Mouse (Mus musculus) brown adipose tissue, adult 24 weeks (tissue): ENCODE data around the gene Slc11a2. TPM values are rescaled to one million over a fixed set of nuclear protein-coding genes. Genes with fewer than 3 reads are reported as not detected.

Experiments used
- H3K27ac ChIP-seq: fragments of 200-500 bp; replicated peaks from 2 replicates; pipeline ENCODE4 v1.5.1; 2012; ENCODE audit warnings: low read depth, mild to moderate bottlenecking, low read length
- H3K4me1 ChIP-seq: fragments of 200-500 bp; 2 replicates; pipeline ENCODE4 v1.6.1; 2012; ENCODE audit warnings: low read length, mixed read lengths; ENCODE audit not compliant: control insufficient read depth, insufficient read depth, insufficient read length
- H3K4me3 ChIP-seq: fragments of 200-500 bp; 2 replicates; pipeline ENCODE4 v1.5.1; 2012; ENCODE audit warnings: low read depth, mild to moderate bottlenecking, low read length, moderate library complexity; ENCODE audit not compliant: insufficient read depth
- polyA plus RNA-seq: library from polyadenylated mRNA; stranded (reverse); fragments of >200 nt; gene quantifications from 2 replicates; pipeline ENCODE4 v1.2.4, GENCODE M21; 2012; ENCODE audit not compliant: missing spikeins, insufficient read depth, insufficient read length

Gene Slc11a2
- polyA plus RNA-seq = 14.2 and 24.7 TPM in 2 replicates

GRCm38 (mm10) chr15:100424396-100425122 is at the start of gene Slc11a2:
TSS of gene Slc11a2 (minus strand) at chr15:100425072.
- no peak within 1 kb of the TSS for H3K27ac ChIP-seq
- peaks cover 12% of the 10 kb centered on the region; the same call in 1 of the 2 replicates for H3K4me1 ChIP-seq
- peak within 1 kb of the TSS; percentile 23 for H3K4me3 ChIP-seq

GRCm38 (mm10) chr15:100473926-100474503 is 49.1 kb upstream of the Slc11a2 start:
- no peaks in the 10 kb centered on the region for H3K4me1 ChIP-seq
- H3K4me3 ChIP-seq = no peak overlapping the region
- no peak overlapping the region for H3K27ac ChIP-seq

- Histone ChIP-seq H3K4me3 (peak overlapping the region; percentile 87), H3K4me1 (no peaks in the 10 kb centered on the region), H3K27ac (peak overlapping the region; percentile 88; the same call in 1 of the 2 replicates)
Measured at GRCm38 (mm10) chr15:100470037-100470436, 45.2 kb upstream of the Slc11a2 start.

DNA sequence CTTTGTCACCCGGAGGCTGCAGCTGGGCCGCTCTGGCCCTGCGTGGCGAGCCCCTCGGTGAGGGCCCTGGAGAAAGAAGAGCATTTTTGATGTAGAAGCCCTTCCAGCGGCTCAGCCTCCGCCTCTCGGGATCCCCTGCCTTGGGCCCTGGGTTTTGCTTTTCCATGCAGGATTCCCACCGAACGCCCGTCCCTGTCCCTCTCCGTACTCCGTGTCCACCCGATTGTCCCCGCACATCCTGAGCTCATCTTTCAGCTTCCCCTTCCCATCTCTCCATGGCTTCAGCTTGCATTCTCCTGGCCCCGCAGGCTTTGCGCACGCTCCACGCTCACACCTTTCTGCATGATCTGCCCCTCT is 44.3 kb upstream of the Slc11a2 start:
- H3K27ac ChIP-seq = peak overlapping the region; percentile 88
- H3K4me1 ChIP-seq = no peaks in the 10 kb centered on the region
- peak overlapping the region; percentile 87 for H3K4me3 ChIP-seq

- peak within 1 kb of the TSS; percentile 87 for H3K4me3 ChIP-seq
- no peaks in the 10 kb centered on the region for H3K4me1 ChIP-seq
- H3K27ac ChIP-seq = peak within 1 kb of the TSS; percentile 88
Measured at GRCm38 (mm10) chr15:100468295-100469188, 43.7 kb upstream of the Slc11a2 start, which contains the start of gene Letmd1. TSS of gene Letmd1 (plus strand) at chr15:100469023.

DNA sequence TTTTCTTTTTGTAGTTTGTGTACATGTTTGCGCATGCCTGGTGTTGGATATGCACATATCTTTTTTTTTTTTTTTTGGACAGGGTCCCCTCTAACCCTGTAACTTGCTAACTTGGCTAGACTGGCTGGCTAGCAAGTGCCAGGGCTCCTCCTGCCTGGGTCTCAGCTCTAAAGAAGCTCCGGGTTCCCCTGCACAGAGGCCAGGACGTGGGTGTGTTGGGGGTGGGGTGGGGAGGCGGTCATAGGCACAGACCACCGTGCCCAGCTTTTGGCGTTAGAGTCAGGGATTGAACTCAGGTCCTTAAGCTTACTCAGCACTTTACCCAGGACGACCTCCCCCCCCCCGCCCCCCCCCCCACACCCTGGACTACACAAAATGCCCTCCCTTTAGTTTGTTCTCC is 42.9 kb upstream of the Slc11a2 start:
- Histone ChIP-seq H3K4me1 (no peaks in the 10 kb centered on the region), H3K4me3 (peak overlapping the region; percentile 87), H3K27ac (peak overlapping the region; percentile 52; the same call in 1 of the 2 replicates)

- no peak overlapping the region for H3K27ac ChIP-seq
- H3K4me1 ChIP-seq = no peaks in the 10 kb centered on the region
- H3K4me3 ChIP-seq = no peak overlapping the region
Measured at GRCm38 (mm10) chr15:100465432-100465831, 40.6 kb upstream of the Slc11a2 start.

- H3K4me1 ChIP-seq = no peaks in the 10 kb centered on the region
- H3K4me3 ChIP-seq = no peak overlapping the region
- no peak overlapping the region for H3K27ac ChIP-seq
Measured at GRCm38 (mm10) chr15:100463712-100464111, 38.8 kb upstream of the Slc11a2 start.

DNA sequence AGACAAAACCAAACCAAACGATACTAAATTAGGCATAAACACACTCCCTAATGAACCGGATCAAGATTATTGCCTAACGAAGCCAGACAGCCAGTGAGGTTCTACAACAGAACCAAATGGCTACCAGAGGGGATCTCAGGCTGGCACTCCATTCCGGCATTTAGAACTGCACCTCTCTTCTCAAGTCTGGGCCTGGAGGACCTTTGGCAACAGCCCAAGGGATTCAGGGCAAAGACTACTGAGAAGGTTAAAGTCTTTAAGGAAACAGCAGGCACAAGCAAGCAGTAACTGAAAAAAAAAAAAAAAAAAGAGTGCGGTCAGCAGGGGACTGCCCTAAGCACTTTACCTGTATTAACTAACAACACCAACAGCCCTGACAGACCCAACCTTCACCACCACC is 37.2 kb upstream of the Slc11a2 start:
- Histone ChIP-seq H3K4me1 (no peaks in the 10 kb centered on the region), H3K4me3 (no peak overlapping the region), H3K27ac (peak overlapping the region; percentile 26; the same call in 1 of the 2 replicates)

DNA sequence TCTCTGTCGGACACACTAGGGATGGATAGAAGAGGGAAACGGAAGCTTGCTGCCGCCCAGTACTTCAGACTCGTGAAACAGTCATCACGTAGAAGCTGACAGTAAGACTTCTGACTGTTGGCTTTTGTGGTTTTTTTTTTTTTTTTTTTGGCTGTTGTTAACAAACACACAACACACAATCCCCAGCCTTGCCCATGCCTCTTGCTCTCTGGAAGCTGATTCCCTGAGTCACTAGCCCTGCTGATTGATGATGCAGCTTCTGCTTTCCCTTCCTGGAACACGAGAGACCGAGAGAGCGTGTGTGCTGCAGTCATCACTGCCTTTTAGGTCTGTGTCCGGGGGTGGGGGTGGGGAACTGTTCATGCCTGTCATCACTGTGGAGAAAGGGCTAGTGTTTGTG is 36.8 kb upstream of the Slc11a2 start:
- Histone ChIP-seq H3K27ac (peak overlapping the region; percentile 26; the same call in 1 of the 2 replicates), H3K4me1 (no peaks in the 10 kb centered on the region), H3K4me3 (no peak overlapping the region)

DNA sequence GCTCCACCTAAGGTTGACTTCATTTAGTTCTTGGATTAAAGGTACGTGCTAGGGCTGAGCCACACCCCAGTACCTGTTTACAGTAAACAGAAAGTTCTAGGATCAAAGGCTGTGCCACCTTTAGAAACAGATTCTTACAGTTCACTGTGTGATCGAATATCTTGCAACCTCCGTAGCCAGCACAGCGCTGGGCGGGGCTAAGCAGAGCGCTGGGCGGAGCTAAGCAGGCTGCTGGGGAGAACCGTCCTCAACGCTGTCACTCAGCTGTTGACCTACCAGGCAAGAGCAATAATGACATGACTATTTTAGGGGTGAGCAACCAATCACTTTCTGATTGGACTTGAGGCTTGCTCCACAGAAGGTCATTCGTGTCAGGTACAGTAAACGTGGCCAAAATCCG is 36.1 kb upstream of the Slc11a2 start:
- H3K4me3 ChIP-seq = no peak overlapping the region
- H3K4me1 ChIP-seq = no peaks in the 10 kb centered on the region
- no peak overlapping the region for H3K27ac ChIP-seq

DNA sequence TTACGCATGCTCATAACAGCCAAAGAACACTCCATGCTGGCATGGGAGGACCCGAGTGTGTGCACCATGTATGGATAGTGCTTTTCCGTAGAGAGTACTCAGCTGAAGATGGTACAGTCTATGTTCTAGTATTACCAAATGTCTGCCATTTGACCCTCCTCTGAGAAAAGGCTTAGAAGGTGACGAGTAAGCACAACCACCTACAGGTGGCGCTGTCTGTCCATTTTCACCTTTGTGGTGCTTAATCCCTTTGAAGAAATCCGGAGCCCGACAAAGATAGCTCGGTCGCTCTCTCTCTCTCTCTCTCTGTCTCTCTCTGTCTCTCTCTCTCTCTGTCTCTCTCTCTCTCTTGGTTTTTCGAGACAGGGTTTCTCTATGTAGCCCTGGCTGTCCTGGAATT is 33.2 kb upstream of the Slc11a2 start:
- Histone ChIP-seq H3K27ac (no peak overlapping the region), H3K4me3 (no peak overlapping the region), H3K4me1 (no peaks in the 10 kb centered on the region)

DNA sequence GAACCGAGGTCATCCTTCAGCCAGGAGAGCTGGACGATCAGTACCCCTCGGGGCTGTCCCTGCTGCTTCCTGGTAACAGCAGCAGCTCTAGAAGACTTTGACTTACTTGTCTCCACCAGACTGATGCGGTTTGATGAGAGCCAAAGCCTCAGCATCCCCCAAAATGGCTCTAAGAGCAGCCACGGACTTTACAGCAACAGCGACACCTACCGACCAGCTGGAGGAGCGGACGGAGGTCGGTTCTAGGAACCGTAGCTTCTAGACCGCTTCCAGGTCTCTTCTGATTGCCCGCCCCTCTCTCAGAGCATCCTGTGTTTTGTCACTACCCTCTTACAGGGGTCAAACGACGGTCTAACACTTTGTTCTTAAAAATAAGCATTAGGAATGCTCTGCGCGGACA is 32.5 kb upstream of the Slc11a2 start:
- Histone ChIP-seq H3K4me3 (no peak overlapping the region), H3K27ac (no peak overlapping the region)

GRCm38 (mm10) chr15:100456356-100456991 is 31.6 kb upstream of the Slc11a2 start:
- no peaks in the 10 kb centered on the region for H3K4me1 ChIP-seq
- 0 out of 2 replicates have a peak overlapping the region, but pooled peaks have one; percentile 21 for H3K27ac ChIP-seq
- no peak overlapping the region for H3K4me3 ChIP-seq

More for the DNA sequence above, 32.5 kb upstream of the Slc11a2 start:
- no peaks in the 10 kb centered on the region for H3K4me1 ChIP-seq

DNA sequence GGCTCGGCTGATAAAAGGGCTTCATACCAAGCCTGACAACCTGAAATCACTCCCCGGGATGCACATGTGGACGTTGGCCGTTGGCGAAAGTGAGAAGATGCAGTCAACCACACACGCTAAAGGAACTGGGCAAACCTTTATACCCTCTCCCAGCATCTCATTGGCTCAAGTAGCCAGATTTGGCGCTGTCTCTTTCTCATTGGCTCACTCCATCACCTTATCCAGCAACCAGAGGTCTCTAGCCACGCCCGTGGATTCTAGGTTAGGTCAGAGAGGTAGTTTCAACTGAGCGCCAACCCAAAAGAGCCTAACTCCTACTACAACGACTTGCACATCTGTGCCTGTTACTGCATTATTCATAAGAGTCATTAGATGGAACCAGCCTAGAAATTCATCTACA is 27.6 kb upstream of the Slc11a2 start:
- Histone ChIP-seq H3K27ac (no peak overlapping the region), H3K4me3 (no peak overlapping the region), H3K4me1 (no peaks in the 10 kb centered on the region)
